Mouse (Mus musculus) embryo, embryonic 11.5 days (tissue): ENCODE measurements around the gene Ezh1.

Experiments
- DNase-seq: peaks from one replicate; pipeline ENCODE4 v3.0.0-alpha.2; 2012; ENCODE audit warnings: low read depth, low spot score

The Ezh1 gene

GRCm38 (mm10) chr11:101146377-101146776 lies 79.9 kb downstream of the Ezh1 start:
- DNase-seq = no peak

GRCm38 (mm10) chr11:101143338-101144225 lies 82.7 kb downstream of the Ezh1 start:
- no peak for DNase-seq

GRCm38 (mm10) chr11:101142215-101142967 lies 83.9 kb downstream of the Ezh1 start:
- no peak for DNase-seq
